Mouse (Mus musculus): ENCODE measurements at regions not wholly inside any gene's neighbourhood (a gene's known extent, or its start where the extent isn't known, plus 50 kb on each side); places are given as distances from the start of the nearest gene placed in this dataset.

- TF ChIP-seq POLR2A (IDR thresholded peaks at IDR 0.05; ENCODE audit: insufficient read length, low read depth) (no peak), MYOG (IDR thresholded peaks at IDR 0.05; ENCODE audit: control insufficient read depth in 1 of 3, insufficient read depth in 1 of 3, insufficient read length in 2 of 3, low read depth in 2 of 3) (peak in 2 of 3 experiments; percentile 52 to 79), E2F4 (IDR thresholded peaks at IDR 0.05; ENCODE audit: insufficient read depth) (no peak), TCF12 (IDR thresholded peaks at IDR 0.05; ENCODE audit: insufficient read depth, poor library complexity, severe bottlenecking) (peak; percentile 4), TCF3 (IDR thresholded peaks at IDR 0.05; ENCODE audit: insufficient read length, low read depth) (no peak), MYOD1 (IDR thresholded peaks at IDR 0.05; ENCODE audit: control insufficient read depth in 1 of 3, insufficient read length in 2 of 3, low read depth in 2 of 3) (peak; percentile 17 to 74 (median 35)), MAX (IDR thresholded peaks at IDR 0.05; ENCODE audit: low read depth) (no peak), CEBPB (IDR thresholded peaks at IDR 0.05; ENCODE audit: insufficient read depth, poor library complexity, severe bottlenecking) (no peak)
Observed at GRCm38 (mm10) chr1:35879388-35880093, 188.7 kb upstream of the Hs6st1 start.
